Mouse (Mus musculus) embryo, embryonic 10.5 days (tissue): Measurements from ENCODE around the gene Cbl.
A peak's percentile ranks its signal among the peaks of the same experiment; 100 is the strongest.
"Not testable (repeated sequence)": the region's sequence is repeated elsewhere in the genome, so short reads cannot be mapped to it uniquely, and the experiment has no call there.

Source experiments
- DNase-seq: peaks from one replicate; pipeline ENCODE4 v3.0.0-alpha.2; 2015; ENCODE audit warnings: low spot score

Cbl gene

DNA sequence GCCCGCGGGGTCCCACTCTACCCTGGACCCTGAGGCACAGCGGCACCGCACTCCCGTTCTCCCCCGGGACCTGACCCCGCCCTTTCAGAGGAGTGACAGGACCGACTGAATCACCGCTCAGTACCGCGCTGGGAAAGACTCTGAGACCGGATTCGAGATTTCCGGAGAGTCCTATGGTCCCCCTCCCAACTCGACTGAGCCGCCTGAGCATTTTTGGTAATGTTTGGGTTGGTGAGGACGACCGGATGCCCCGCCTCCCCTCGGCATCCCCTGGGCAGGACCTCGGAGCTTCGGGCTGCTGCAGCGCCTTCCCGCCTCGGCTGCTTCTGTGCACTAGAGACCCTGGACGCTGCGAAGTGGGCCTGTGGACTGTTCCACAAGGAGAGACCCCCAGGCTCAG lies 103.8 kb downstream of the Cbl start:
- peak; percentile 86 for DNase-seq

DNA sequence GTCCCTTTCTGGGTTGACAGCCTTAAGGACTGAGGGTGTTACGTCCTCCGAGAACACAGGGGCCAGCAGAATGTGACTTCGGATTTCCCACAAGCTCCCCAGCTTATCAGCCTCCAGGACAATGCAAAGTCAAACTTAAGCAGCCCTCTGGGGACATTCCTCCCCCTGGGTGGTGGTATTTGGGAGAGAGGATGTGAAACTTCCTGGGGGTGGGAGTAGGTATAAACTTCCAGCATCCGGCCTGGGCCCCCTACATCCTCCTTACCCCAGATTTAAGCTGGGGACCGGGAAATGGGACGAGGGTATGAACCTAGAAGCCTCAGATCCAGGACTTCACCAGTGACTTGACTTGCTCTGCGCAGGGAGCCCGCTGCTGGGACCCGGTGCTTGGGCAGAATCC lies 104.2 kb downstream of the Cbl start:
- DNase-seq = no peak

DNA sequence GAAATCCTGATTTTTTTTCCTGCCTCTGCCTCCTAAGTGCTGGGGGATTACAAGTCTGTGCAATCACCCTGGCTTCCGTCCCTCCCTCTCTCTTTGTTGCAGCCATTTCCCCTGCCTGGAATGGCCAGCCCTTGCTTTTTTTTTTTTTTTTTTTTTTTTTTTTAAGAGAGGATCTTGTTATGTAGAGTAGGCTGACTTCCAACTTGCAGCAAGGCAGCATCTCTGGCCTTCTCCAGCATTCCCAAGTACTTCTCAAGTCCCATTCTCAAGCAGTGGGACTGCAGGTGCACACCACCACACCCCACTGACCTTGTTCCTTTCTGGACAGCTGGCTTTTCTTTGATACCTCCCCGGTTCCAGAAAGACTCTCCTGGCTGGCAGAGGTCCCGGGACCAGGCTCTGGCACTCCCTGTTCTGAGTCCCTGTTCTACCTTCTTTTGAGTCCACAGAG lies 106.5 kb downstream of the Cbl start:
- DNase-seq = no peak

DNA sequence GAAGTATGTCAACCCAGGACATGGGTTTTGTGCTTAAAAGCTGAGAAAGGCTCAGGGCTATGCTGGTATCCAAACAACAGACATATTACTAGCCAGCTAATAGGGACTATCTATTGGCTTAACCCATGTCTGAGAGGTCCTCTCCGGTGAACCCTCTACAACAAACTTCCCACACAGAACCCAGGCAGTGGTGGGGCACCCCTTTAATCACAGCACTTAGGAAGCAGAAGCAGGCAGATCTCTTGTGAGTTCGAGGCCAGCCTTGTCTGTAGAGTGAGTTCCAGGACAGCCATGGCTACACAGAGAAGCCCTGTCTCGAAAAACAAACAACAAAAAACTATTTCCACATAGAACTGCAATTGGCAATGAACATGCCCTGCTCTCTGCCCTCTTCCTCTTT lies 107.1 kb downstream of the Cbl start:
- DNase-seq = no peak

DNA sequence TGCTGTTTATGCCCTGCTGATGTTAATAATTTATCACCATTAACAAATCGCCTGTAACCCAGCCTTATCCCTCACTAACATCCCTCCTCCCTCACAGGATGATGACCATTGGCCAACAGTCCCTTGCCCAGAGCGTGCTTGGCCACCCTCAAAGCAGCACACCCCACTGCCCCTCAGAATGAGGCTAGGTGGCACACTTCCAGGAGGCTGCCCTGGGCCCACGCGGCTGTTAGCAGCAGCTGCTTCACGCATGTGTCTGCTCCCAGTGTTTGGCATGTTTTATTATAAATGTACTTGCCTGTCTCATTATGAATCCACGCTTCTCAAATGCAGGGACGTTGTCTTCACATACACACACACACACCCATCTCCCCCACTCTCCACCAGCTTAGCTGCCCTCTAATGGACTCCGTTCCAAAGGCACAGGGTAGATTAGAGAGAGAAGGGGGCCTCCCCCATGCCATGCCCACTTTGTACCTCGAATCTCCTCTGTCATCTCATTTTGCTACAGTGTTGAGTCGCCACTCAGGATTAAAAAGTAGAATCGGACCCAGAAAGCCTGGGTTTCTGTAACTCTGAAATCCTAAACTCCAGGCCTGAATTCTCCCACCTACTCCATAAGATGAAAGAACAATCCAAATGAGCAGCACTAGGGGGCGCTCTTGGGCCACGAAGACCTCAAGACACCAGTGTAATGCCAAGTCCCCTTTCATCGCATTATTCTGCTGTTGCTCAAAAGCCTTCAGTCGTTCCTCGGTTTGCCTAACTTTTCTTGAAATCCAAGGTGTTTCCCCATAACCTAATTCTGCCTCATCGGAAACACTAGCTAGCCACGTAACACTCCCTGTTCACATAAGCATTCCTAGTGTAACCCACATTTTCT lies 108.1 kb downstream of the Cbl start:
- peak; percentile 96 for DNase-seq

DNA sequence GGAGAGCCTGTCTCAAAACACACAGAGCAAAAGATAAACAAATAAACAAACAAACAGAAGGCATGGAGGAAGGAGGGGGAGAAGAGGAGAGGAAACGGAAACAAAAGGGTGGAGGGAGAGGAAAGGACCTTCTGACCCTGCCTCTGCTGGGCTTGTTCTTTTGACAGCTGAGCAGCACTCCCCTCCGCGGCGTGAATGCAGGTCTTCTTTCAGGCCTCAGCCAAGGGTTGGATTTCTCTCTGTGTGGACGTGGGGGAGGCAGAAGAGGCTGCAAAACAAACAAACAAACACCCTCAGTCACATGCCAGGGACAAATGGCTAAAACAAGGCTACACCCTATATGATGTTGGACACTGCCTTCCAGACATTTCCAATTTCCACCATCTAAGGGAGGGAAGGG lies 108.8 kb downstream of the Cbl start:
- no peak for DNase-seq

DNA sequence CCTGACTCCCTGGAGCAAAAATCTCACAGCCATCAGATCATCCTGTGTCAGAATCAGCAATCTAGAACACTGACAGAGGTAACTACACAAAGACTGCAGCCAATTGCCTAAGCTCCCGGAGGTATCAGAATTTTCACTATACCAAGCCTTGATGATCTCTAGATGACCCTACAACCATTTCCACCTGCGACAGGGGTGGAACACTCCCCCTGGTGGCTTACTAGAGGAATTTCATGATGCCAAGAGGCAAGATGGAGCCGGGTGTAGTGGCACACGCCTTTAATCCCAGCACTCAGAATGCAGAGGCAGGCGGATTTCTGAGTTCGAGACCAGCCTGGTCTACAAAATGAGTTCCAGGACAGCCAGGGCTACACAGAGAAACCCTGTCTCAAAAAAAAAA lies 109.5 kb downstream of the Cbl start:
- no peak for DNase-seq

DNA sequence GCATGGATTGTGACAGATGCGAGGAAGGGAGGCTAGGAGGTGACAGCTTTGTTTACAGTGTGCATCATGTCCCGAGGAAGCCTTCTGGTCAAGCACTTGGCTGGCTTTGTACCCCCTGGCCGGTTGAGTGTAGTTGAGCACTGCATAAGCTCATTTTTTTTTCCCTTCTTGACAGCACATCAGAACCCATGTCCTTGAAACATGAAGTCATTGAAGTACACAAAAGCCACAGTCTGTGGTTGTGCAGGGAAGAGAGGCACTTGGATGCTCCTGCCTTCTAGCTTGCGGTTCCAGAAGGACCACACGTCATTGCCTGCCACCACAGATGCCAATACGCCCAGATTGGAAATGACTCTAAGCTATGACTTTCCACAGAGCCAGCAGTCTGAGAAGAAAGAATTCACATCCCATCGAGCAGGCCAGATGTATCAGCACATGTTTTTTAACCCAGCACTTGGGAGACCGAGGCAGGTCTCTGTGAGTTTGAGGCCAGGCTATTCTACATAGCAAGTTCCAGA lies 113.8 kb downstream of the Cbl start:
- no peak for DNase-seq

DNA sequence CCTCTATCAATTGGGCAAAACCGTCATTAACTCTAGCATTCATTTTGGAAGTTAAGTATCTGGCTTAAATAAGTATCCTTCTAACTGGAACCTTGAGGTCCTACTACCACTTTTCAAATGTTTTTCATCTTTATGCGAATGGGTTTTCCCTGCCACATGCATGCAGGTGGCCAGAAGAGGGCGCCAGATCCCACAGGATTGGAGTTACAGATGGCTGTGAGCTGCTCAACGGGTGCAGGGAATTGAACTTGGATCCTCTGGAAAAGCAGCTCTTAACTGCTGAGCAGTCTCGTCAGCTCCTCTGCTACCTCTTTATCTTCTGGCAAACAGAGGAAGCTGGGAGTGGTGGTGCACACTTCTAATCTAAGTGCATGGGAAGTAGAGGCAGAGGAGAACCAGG lies 114.8 kb downstream of the Cbl start:
- DNase-seq = no peak

DNA sequence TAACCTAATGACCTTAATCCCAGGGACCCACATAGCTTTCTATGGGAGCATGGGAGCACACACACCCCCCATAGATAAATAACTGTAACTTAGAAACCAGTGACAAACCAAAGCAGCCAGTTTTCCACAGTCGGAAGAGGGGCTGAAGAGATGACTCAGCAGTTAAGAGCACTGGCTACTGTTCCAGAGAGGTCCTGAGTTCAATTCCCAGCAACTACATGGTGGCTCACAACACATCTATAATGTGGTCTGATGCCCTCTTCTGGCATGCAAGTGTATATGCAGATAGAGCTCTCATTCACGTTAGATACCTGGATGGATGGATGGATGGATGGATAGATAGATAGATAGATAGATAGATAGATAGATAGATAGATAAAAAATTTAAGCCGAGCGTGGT lies 117.7 kb downstream of the Cbl start:
- DNase-seq = no peak

DNA sequence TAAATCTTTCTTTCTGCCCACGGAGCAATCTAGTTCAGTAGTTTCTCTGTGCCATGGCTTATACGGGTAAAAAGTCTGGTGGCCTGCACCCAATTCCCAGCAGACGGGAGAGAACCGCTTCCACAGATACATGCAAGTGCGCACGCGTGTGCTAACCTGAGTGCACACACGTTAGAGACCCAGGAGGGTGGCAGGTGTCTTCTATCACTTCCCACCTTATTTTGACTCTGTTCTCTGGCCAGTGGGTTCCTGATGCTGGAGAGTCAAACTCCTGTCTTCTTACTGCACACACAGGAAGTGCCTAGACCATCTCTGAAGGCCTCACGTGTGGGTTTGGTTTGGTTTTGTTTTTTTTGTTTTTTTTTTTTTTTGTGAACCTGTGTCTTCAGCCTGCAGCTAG lies 118.2 kb downstream of the Cbl start:
- no peak for DNase-seq

DNA sequence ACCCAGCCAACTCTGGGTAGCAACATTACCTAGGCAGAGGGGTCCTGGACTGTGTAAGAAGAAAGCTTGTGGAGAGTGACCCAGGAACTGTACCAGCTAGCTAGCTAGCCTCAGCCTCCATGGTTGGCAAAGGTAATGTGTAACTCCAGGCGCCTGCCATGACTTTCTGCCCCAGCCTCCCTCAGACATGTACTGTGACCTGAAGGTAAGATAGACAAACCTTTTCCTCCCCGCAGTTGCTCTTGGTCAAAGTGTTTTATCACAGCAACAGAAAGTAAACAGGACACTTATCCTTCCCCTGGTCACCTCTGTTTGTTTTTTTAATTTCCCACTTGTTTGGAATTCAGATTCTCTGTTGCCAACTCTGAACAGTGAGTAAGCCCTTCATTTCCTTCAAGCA lies 119.4 kb downstream of the Cbl start:
- DNase-seq = no peak

DNA sequence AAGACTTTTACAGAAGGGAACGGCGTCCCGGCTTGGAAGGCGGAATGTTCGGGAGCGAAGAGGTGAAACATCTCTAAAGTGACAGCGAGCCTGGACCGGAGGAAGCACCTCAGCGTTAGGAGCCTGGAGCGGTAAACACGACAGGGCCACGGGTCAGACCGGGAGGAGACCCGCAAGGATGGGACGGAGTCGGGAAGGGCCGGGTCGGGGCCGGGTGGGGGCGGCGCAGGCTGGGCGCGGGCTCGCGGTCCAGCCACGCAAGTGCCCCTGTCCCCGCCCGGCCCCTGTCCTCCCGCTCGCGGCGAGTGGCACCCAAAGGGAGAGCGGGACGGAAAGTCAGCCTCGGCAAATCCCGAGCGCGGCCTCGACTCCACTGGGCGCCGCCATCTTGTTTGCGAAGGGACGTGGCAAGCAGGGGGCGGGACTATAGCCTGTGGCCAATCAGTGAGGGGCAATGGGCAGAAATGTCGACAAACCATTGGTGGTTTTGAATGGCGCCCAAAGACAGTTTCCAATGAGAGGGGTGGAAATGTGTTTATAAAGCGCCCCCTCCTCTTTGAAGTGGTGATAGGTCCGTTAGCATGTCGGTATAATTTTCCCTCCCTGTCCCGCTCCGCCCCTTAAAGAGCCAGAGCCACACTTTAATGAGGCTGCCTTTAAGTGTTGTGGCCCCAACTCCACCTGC lies 120.6 kb downstream of the Cbl start, which contains the start of the genes Gm49380 and Rnf26:
Gm49380 (minus strand) TSS at position 396 of the 685 bp plus-strand sequence.
Rnf26 (minus strand) TSS at position 413 of the 685 bp plus-strand sequence.
- DNase-seq = peak; percentile 99

DNA sequence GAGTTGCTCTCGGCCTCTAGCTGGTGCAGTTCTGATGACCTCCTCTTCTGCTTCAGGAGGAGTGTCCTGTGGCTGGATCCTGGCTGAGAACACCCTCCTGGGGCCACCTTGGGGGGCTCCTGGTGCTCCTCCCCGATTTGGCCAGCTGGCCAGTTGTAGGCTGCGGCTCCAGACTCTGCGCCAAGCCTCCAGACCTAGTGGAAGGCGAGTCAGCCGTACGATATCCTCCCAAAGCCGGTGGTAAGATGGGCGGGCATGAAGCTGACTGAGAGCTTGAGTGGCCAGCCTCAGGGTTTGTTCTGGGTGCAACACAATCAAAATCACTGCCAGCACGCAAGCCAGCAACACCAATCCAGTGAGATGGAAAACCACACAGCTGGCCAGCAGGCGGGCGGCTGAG lies 121.9 kb downstream of the Cbl start:
- DNase-seq = not testable (repeated sequence)

DNA sequence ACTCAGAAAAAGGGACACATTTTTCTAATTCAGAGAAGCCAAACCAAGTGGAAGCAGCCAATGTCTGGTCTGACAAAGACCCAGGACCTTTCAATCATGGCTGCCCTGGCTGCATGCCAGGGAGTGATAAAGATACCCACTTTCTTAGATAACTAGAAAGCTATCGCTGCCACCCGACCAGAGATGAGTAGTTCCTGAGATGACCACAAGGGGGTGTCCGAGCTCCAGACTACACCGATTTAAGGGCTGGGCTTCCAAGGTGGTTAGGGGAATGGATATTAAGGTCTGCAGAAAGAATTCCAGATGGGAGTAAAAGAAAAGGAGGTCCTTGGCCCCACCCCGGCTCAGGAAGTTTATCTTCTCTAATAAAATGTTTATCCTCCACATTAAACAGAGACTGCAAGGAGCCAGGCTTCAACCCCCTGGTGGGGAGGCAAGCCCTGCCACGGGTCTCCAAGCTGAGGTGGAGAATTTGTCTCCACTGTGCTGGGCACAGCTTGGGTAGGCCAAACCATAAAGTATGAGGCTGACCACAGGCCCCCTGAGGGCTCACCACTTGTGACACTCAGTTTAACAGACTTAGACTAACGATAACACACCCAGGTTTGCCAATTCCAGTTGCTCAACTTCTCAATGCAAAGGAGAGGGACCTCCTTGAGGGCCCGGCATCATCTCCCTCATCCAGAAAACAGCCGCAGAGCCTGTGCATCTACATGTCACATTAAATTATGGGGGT lies 124.3 kb downstream of the Cbl start:
- DNase-seq = peak; percentile 86

DNA sequence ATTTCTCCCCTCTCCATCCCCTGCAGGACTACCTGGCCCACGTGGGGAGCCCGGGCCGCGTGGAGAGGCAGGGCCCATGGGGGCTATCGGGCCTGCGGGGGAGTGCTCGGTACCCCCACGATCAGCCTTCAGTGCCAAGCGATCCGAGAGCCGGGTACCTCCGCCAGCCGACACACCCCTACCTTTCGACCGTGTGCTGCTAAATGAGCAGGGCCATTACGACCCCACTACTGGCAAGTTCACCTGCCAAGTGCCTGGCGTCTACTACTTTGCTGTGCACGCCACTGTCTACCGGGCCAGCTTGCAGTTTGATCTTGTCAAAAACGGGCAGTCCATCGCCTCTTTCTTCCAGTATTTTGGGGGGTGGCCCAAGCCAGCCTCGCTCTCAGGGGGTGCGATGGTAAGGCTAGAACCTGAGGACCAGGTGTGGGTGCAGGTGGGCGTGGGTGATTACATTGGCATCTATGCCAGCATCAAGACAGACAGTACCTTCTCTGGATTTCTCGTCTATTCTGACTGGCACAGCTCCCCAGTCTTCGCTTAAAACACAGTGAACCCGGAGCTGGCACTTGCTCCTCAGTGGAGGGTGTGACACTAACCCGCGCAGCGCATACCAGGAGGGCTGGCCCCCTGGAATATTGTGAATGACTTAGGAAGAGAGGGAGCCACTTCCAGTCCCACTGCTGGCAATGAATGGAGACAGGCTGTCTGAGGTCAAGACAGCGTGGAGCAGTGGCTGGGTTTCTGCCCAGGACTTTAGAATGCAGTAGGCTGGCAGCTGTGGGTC lies 125.4 kb downstream of the Cbl start:
- no peak for DNase-seq

DNA sequence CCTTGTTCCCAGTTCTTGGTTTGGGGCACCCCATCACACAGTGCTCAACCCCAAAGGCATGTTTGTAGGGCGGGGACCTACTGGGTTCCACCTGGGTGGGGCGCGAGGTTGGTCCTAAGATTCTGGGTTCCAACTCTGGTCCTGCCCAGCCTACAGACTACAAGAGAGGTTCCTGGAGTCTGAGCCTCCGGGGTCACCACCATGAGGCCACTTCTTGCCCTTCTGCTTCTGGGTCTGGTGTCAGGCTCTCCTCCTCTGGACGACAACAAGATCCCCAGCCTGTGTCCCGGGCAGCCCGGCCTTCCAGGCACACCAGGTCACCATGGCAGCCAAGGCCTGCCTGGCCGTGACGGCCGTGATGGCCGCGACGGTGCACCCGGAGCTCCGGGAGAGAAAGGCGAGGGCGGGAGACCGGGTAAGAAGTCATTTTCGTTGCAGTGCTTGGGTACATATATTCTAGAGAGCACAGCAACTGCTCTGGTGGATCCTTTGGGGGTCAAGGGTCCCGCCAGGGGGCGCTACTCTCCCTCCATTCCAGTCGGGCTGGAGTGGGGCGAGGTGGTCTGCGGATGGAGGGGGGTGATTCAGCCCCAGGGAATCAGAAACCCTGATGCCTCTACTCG lies 126.2 kb downstream of the Cbl start:
- DNase-seq = peak; percentile 66

DNA sequence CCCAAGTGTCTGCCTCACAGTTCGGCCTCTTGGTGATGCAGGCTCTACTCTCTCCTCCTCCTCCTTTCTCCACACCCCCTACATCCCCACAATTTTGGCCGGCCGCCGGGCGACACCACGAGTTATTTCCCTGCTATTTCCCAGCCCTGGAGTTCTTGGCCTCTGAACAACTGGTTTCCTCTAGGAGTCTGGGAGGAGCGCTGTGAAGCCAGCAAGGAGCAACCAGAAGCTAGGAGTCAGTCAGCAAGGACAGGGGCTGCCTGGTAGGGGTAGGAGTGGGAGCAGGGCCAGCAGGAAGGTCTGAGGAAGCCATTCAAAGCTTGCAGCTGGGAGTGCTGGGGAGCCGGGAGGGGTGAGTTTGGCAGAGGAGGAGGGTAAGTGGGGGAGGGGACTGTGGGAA lies 126.7 kb downstream of the Cbl start, which contains the start of gene C1qtnf5:
C1qtnf5 (plus strand) TSS at position 136 of the 400 bp plus-strand sequence.
- DNase-seq = no peak

DNA sequence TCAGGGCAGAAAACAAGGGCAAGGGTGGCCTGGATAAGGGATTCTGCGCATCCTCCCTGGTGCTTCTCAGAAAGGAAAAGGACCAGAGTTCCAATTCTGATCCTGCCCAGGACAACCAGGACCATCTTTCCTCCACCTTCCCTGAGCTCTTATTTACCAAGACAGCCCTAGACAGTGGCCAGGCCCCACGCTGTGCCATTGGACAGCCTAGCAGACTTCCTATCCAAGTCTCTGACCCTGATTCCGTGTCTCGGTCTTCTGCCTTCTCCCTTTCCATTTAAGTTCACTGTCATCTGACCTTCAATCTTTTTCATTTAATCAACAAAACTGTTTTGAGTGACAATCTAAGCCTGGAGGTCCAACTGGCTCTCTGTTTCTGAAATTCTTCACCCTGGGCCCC lies 127.3 kb downstream of the Cbl start:
- DNase-seq = no peak

DNA sequence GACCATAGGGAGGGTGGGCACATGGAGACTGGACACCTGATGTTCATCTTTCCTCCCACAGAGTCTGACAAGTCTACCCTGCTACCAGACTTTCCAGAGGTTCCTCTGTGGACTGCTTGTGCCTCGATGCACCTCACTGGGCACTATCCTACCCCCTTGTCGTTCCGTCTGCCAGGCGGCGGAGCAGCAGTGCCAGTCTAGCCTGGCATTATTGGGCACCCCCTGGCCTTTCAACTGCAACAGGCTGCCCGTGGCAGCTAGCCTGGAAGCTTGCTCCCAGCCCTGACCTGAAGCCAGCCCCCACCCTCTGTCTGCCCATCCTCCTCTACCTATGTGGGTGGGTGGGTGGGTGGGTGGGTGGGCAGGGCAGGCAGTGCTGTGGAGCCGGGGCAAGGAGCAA lies 127.7 kb downstream of the Cbl start:
- DNase-seq = no peak

DNA sequence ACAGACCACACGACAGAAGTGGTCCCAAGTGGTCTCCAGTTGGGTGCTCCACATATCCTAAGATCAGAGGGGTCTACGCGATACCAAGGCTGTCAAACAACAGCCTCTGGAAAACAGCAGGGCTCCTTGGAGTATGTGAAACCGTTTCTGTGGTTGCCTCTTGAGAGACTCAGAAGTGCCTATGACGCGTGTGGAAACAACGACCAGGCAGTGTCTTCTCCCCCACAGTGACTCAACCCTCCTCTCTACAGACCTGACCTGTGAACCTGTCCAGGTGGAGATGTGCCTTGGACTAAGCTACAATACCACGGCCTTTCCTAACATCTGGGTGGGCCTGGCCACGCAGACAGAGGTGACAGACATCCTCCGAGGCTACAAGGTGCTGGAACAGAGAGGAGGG lies 128.1 kb downstream of the Cbl start:
- DNase-seq = no peak
